Mouse (Mus musculus): Measurements from ENCODE around the gene Olfr569. TPM values are rescaled to one million over a fixed set of nuclear protein-coding genes. Genes with fewer than 3 reads are reported as not detected.

Gene Olfr569
- not detected in 2 replicates for polyA plus RNA-seq (2015; fragmentation: Nextera tagmentation; extraction: Ambion mirVana)

- Histone ChIP-seq H3K27ac (no peak within 1 kb of the TSS), H3K4me3 (replicated peaks) (no peak within 1 kb of the TSS), H3K36me3 (no peaks in the 10 kb centered on the region), H3K4me1 (replicated peaks) (no peaks in the 10 kb centered on the region), H3K4me2 (no peak within 1 kb of the TSS), H3K9ac (no peak within 1 kb of the TSS), H3K9me3 (replicated peaks) (no peaks in the 10 kb centered on the region), H3K27me3 (no peaks in the 10 kb centered on the region)
- ATAC-seq (ENCODE audit: low read depth) (no peak), DNase-seq (no peak)
- WGBS (ENCODE audit: insufficient replicate concordance): 51% methylated on average over 3 of the region's 3 CpGs
Measured at GRCm38 (mm10) chr7:102890782-102891181, at the start of gene Olfr569. Gene Olfr569 (minus strand): TSS chr7:102890882.

GRCm38 (mm10) chr7:102927105-102927504, 36.4 kb upstream of the Olfr569 start:
- H3K4me1 ChIP-seq (replicated peaks): no peaks in the 10 kb centered on the region
- H3K9me3 ChIP-seq (replicated peaks): no peaks in the 10 kb centered on the region
- H3K27me3 ChIP-seq: no peaks in the 10 kb centered on the region
- H3K27ac ChIP-seq: no peak overlapping the region
- DNase-seq (no peak), ATAC-seq (ENCODE audit: low read depth) (no peak)
- no peak overlapping the region for H3K4me2 ChIP-seq
- H3K9ac ChIP-seq: no peak overlapping the region
- no peak overlapping the region for H3K4me3 ChIP-seq (replicated peaks)
- H3K36me3 ChIP-seq: no peaks in the 10 kb centered on the region
- WGBS (ENCODE audit: insufficient replicate concordance): 38% methylated on average over 3 of the region's 3 CpGs

- H3K27ac ChIP-seq: no peak within 1 kb of the TSS
- 31% methylated on average over 1 of the region's 1 CpGs for WGBS (ENCODE audit: insufficient replicate concordance)
- H3K4me1 ChIP-seq (replicated peaks): no peaks in the 10 kb centered on the region
- H3K36me3 ChIP-seq: no peaks in the 10 kb centered on the region
- H3K9me3 ChIP-seq (replicated peaks): no peaks in the 10 kb centered on the region
- H3K9ac ChIP-seq: no peak within 1 kb of the TSS
- no peak within 1 kb of the TSS for H3K4me3 ChIP-seq (replicated peaks)
- no peak within 1 kb of the TSS for H3K4me2 ChIP-seq
- H3K27me3 ChIP-seq: no peaks in the 10 kb centered on the region
- DNase-seq: no peak
- no peak for ATAC-seq (ENCODE audit: low read depth)
Measured at GRCm38 (mm10) chr7:102924109-102924508, 33.4 kb upstream of the Olfr569 start, which contains the start of gene Olfr572. Gene Olfr572 (plus strand): TSS chr7:102924409.

GRCm38 (mm10) chr7:102919632-102920031, 28.9 kb upstream of the Olfr569 start:
- no peak overlapping the region for H3K4me3 ChIP-seq (replicated peaks)
- ATAC-seq (ENCODE audit: low read depth) (no peak; the same call in 1 of the 2 replicates), DNase-seq (peak; percentile 5)
- H3K36me3 ChIP-seq: no peaks in the 10 kb centered on the region
- 3% methylated on average over 1 of the region's 1 CpGs for WGBS (ENCODE audit: insufficient replicate concordance)
- H3K27ac ChIP-seq: no peak overlapping the region
- H3K27me3 ChIP-seq: no peaks in the 10 kb centered on the region
- no peaks in the 10 kb centered on the region for H3K4me1 ChIP-seq (replicated peaks)
- H3K4me2 ChIP-seq: no peak overlapping the region
- no peak overlapping the region for H3K9ac ChIP-seq
- no peaks in the 10 kb centered on the region for H3K9me3 ChIP-seq (replicated peaks)

- H3K27me3 ChIP-seq: no peaks in the 10 kb centered on the region
- H3K9me3 ChIP-seq (replicated peaks): no peaks in the 10 kb centered on the region
- no peak within 1 kb of the TSS for H3K4me3 ChIP-seq (replicated peaks)
- no peaks in the 10 kb centered on the region for H3K4me1 ChIP-seq (replicated peaks)
- DNase-seq: no peak
- no peaks in the 10 kb centered on the region for H3K36me3 ChIP-seq
- no peak within 1 kb of the TSS for H3K27ac ChIP-seq
- no peak for ATAC-seq (ENCODE audit: low read depth)
- no peak within 1 kb of the TSS for H3K4me2 ChIP-seq
- no peak within 1 kb of the TSS for H3K9ac ChIP-seq
- WGBS (ENCODE audit: insufficient replicate concordance): 49% methylated on average over 4 of the region's 4 CpGs
Measured at GRCm38 (mm10) chr7:102917032-102917875, 26.6 kb upstream of the Olfr569 start, which contains the start of gene Olfr571. Gene Olfr571 (minus strand): TSS chr7:102917536.

GRCm38 (mm10) chr7:102916405-102916804, 25.7 kb upstream of the Olfr569 start:
- H3K36me3 ChIP-seq: no peaks in the 10 kb centered on the region
- no peak overlapping the region for H3K4me2 ChIP-seq
- no peaks in the 10 kb centered on the region for H3K4me1 ChIP-seq (replicated peaks)
- DNase-seq (no peak), ATAC-seq (ENCODE audit: low read depth) (no peak)
- H3K4me3 ChIP-seq (replicated peaks): no peak overlapping the region
- no peak overlapping the region for H3K9ac ChIP-seq
- no peak overlapping the region for H3K27ac ChIP-seq
- H3K27me3 ChIP-seq: no peaks in the 10 kb centered on the region
- 46% methylated on average over 5 of the region's 5 CpGs for WGBS (ENCODE audit: insufficient replicate concordance)
- no peaks in the 10 kb centered on the region for H3K9me3 ChIP-seq (replicated peaks)

- Histone ChIP-seq H3K4me2 (no peak overlapping the region), H3K4me3 (replicated peaks) (no peak overlapping the region), H3K4me1 (replicated peaks) (no peaks in the 10 kb centered on the region), H3K9me3 (replicated peaks) (no peaks in the 10 kb centered on the region), H3K36me3 (no peaks in the 10 kb centered on the region), H3K27me3 (no peaks in the 10 kb centered on the region), H3K27ac (no peak overlapping the region), H3K9ac (no peak overlapping the region)
- DNase-seq: no peak
- 17% methylated on average over 1 of the region's 1 CpGs for WGBS (ENCODE audit: insufficient replicate concordance)
- no peak for ATAC-seq (ENCODE audit: low read depth)
Measured at GRCm38 (mm10) chr7:102915261-102915660, 24.6 kb upstream of the Olfr569 start.

GRCm38 (mm10) chr7:102876822-102877221, 13.9 kb downstream of the Olfr569 start, which contains the start of gene Olfr568:
Gene Olfr568 (plus strand): TSS chr7:102877122.
- DNase-seq (no peak), ATAC-seq (ENCODE audit: low read depth) (no peak)
- Histone ChIP-seq H3K9me3 (replicated peaks) (no peaks in the 10 kb centered on the region), H3K27ac (no peak within 1 kb of the TSS), H3K4me2 (no peak within 1 kb of the TSS), H3K4me1 (replicated peaks) (no peaks in the 10 kb centered on the region), H3K9ac (no peak within 1 kb of the TSS), H3K36me3 (no peaks in the 10 kb centered on the region), H3K4me3 (replicated peaks) (no peak within 1 kb of the TSS), H3K27me3 (no peaks in the 10 kb centered on the region)

- DNase-seq (no peak), ATAC-seq (ENCODE audit: low read depth) (no peak)
- H3K27me3 ChIP-seq: no peaks in the 10 kb centered on the region
- no peaks in the 10 kb centered on the region for H3K36me3 ChIP-seq
- WGBS (ENCODE audit: insufficient replicate concordance): 47% methylated on average over 1 of the region's 1 CpGs
- no peak within 1 kb of the TSS for H3K27ac ChIP-seq
- no peaks in the 10 kb centered on the region for H3K4me1 ChIP-seq (replicated peaks)
- H3K4me2 ChIP-seq: no peak within 1 kb of the TSS
- no peak within 1 kb of the TSS for H3K4me3 ChIP-seq (replicated peaks)
- H3K9ac ChIP-seq: no peak within 1 kb of the TSS
- H3K9me3 ChIP-seq (replicated peaks): no peaks in the 10 kb centered on the region
Measured at GRCm38 (mm10) chr7:102858665-102859064, 32.0 kb downstream of the Olfr569 start, which contains the start of gene Olfr566. Gene Olfr566 (minus strand): TSS chr7:102858765.

GRCm38 (mm10) chr7:102855807-102856206, 34.9 kb downstream of the Olfr569 start:
- Histone ChIP-seq H3K4me3 (replicated peaks) (no peak overlapping the region), H3K9me3 (replicated peaks) (no peaks in the 10 kb centered on the region), H3K27ac (no peak overlapping the region), H3K4me2 (no peak overlapping the region), H3K27me3 (no peaks in the 10 kb centered on the region), H3K4me1 (replicated peaks) (no peaks in the 10 kb centered on the region), H3K9ac (no peak overlapping the region), H3K36me3 (no peaks in the 10 kb centered on the region)
- no peak for DNase-seq
- ATAC-seq (ENCODE audit: low read depth): no peak

Data from liver, embryonic 13.5 days (tissue).